Mouse (Mus musculus) liver, adult (tissue): ENCODE results near the gene Ncapd3.

Experiments used
- GATA4 ChIP-seq: IDR thresholded peaks from 2 replicates; pipeline ENCODE4 v1.6.1; 2014; ENCODE audit warnings: mild to moderate bottlenecking, low read length; ENCODE audit not compliant: insufficient replicate concordance

The Ncapd3 gene

GRCm38 (mm10) chr9:27092916-27093315, 62.9 kb downstream of the Ncapd3 start:
- no peak for TF ChIP-seq GATA4

- no peak; the same call in 1 of the 2 replicates for TF ChIP-seq GATA4
Observed at GRCm38 (mm10) chr9:27098092-27098491, 68.1 kb downstream of the Ncapd3 start.

GRCm38 (mm10) chr9:27098557-27098956, 68.6 kb downstream of the Ncapd3 start:
- no peak for TF ChIP-seq GATA4

- no peak for TF ChIP-seq GATA4
Observed at GRCm38 (mm10) chr9:27099474-27099873, 69.5 kb downstream of the Ncapd3 start.

- no peak for TF ChIP-seq GATA4
Observed at GRCm38 (mm10) chr9:27101466-27101865, 71.5 kb downstream of the Ncapd3 start.

- no peak for TF ChIP-seq GATA4
Observed at GRCm38 (mm10) chr9:27106081-27106480, 76.1 kb downstream of the Ncapd3 start.

- TF ChIP-seq GATA4, result 0 out of 2 replicates have a peak, but pooled peaks have one; percentile 4
Observed at GRCm38 (mm10) chr9:27108451-27108850, 78.5 kb downstream of the Ncapd3 start.

GRCm38 (mm10) chr9:27109533-27110514, 79.8 kb downstream of the Ncapd3 start:
- peak; percentile 96 for TF ChIP-seq GATA4

- TF ChIP-seq GATA4, result no peak
Observed at GRCm38 (mm10) chr9:27110681-27111080, 80.7 kb downstream of the Ncapd3 start.

- TF ChIP-seq GATA4, result no peak
Observed at GRCm38 (mm10) chr9:27111756-27112155, 81.8 kb downstream of the Ncapd3 start.

GRCm38 (mm10) chr9:27121254-27121653, 91.3 kb downstream of the Ncapd3 start:
- TF ChIP-seq GATA4, result no peak

GRCm38 (mm10) chr9:27122076-27122475, 92.1 kb downstream of the Ncapd3 start:
- no peak for TF ChIP-seq GATA4

GRCm38 (mm10) chr9:27122963-27123362, 93.0 kb downstream of the Ncapd3 start:
- TF ChIP-seq GATA4, result no peak

- TF ChIP-seq GATA4, result no peak
Observed at GRCm38 (mm10) chr9:27123947-27124346, 94.0 kb downstream of the Ncapd3 start.

- no peak for TF ChIP-seq GATA4
Observed at GRCm38 (mm10) chr9:27125450-27125849, 95.5 kb downstream of the Ncapd3 start.

GRCm38 (mm10) chr9:27126543-27126942, 96.6 kb downstream of the Ncapd3 start:
- no peak for TF ChIP-seq GATA4
